Mouse (Mus musculus) ES-Bruce4 (cell line): ENCODE results near the gene Svs1.

ENCODE experiments used
- CTCF ChIP-seq: IDR thresholded peaks from one replicate; pipeline ENCODE4 v1.8.1; 2011; ENCODE audit warnings: low read depth, low read length
- POLR2A ChIP-seq: IDR thresholded peaks from one replicate; pipeline ENCODE4 v1.8.1; 2011; ENCODE audit warnings: low read length; ENCODE audit not compliant: insufficient read depth

GRCm38 (mm10) chr6:49037268-49037662 lies 50.6 kb downstream of the Svs1 start:
- no peak for TF ChIP-seq CTCF
- TF ChIP-seq POLR2A: no peak
